Mouse (Mus musculus): ENCODE measurements around the gene Ctps. TPM values are rescaled to one million over a fixed set of nuclear protein-coding genes. Genes with fewer than 3 reads are reported as not detected.
A peak's percentile ranks its signal among the peaks of the same experiment; 100 is the strongest.

The Ctps gene
- polyA plus RNA-seq, 1 experiment, result 76.3 TPM

DNA sequence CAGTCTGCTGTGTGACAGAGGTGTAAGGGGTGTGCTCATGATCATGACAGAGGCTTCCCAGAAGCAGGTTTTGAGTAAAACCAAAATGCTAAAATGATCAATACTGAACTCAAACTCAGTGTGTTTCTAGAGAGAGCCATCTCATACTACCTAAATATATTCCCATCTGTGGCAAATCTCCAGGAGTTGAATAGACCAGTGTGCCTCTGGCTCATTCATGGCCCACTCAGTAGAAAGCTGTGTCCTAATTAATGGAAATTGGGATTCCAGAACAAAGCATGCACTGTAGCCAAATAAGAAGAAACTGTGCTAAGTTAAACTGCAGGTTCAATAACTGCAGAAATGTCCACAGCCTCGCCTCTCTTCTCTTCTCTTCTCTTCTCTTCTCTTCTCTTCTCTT lies 16.9 kb upstream of the Ctps start:
- TF ChIP-seq FOSL1 (IDR thresholded peaks at IDR 0.05; ENCODE audit: insufficient read depth, low read length, poor library complexity, severe bottlenecking) (no peak), CTCF (IDR thresholded peaks at IDR 0.05; ENCODE audit: control insufficient read depth, insufficient read depth, insufficient read length) (no peak), MYOG (IDR thresholded peaks at IDR 0.05; ENCODE audit: control insufficient read depth, extremely low read depth, insufficient read length) (no peak), USF1 (IDR thresholded peaks at IDR 0.05; ENCODE audit: low read depth) (no peak), MAX (IDR thresholded peaks at IDR 0.05) (no peak), CEBPB (IDR thresholded peaks at IDR 0.05; ENCODE audit: low read depth) (no peak), MYOD1 (IDR thresholded peaks at IDR 0.05; ENCODE audit: control insufficient read depth, insufficient read length, low read depth) (no peak)
- no peaks in the 10 kb centered on the region for H3K79me3 ChIP-seq (ENCODE audit: low read depth)

DNA sequence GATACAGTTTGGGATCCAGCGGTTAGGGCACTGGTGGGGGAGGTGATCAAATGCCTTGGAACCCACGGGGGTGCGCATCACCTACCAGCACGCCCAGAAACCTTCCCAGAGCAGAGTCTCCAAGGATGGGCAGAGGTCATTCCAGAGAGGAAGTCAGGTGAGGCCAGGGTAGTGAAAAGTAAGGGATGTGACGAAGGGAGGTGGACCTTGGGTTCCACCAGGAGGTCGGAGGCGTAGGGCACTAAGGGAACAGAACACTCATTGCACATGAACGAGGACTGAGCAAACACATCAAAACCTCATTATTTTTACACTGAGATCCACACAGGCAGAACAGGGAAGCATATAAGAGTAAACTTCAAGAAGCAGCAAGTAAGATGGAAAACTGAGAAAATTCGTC lies 11.6 kb upstream of the Ctps start:
- peaks cover 23% of the 10 kb centered on the region for H3K27me3 ChIP-seq (ENCODE audit: control insufficient read depth, insufficient read depth, insufficient read length)
- no peaks in the 10 kb centered on the region for H3K36me3 ChIP-seq (ENCODE audit: control insufficient read depth, insufficient read depth)
- TF ChIP-seq MYOG (IDR thresholded peaks at IDR 0.05; ENCODE audit: control insufficient read depth, extremely low read depth, insufficient read length) (no peak), CTCF (IDR thresholded peaks at IDR 0.05; ENCODE audit: control insufficient read depth, insufficient read depth, insufficient read length) (no peak), MYOD1 (IDR thresholded peaks at IDR 0.05; ENCODE audit: control insufficient read depth, insufficient read length, low read depth) (no peak), USF1 (IDR thresholded peaks at IDR 0.05; ENCODE audit: low read depth) (no peak), MAX (IDR thresholded peaks at IDR 0.05) (no peak)
- no peak overlapping the region for H3ac ChIP-seq (ENCODE audit: control insufficient read depth, insufficient read length, low read depth)
- H3K79me2 ChIP-seq (ENCODE audit: control insufficient read depth, insufficient read depth), result no peaks in the 10 kb centered on the region
- no peaks in the 10 kb centered on the region for H3K79me3 ChIP-seq (ENCODE audit: low read depth)
- no peak overlapping the region for H3K4me3 ChIP-seq (ENCODE audit: insufficient read depth, poor library complexity, severe bottlenecking)

More for the DNA sequence above, 16.9 kb upstream of the Ctps start:
- Histone ChIP-seq H3K27me3 (ENCODE audit: control insufficient read depth, insufficient read depth, insufficient read length) (peaks cover 40% of the 10 kb centered on the region), H3ac (ENCODE audit: control insufficient read depth, insufficient read length, low read depth) (no peak overlapping the region), H3K79me2 (ENCODE audit: control insufficient read depth, insufficient read depth) (no peaks in the 10 kb centered on the region), H3K36me3 (ENCODE audit: control insufficient read depth, insufficient read depth) (no peaks in the 10 kb centered on the region), H3K4me3 (ENCODE audit: insufficient read depth, poor library complexity, severe bottlenecking) (no peak overlapping the region)

DNA sequence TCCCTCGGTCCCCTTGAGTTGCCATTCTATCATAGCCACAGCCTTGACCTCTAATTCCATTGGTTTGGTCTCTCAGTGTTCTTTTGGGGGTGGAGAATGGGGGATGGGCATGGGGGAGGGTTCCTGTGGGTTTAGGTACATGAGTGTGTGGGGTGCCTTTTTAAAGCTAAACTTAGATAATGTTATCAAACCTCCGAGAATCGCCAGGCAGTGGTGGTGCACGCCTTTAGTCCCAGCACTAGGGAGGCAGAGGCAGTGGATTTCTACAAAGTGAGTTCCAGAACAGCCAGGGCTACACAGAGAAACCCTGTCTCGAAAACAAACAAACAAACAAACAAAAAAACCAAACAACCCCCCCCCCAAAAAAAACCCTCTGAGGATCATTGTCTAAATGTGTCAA lies 10.8 kb upstream of the Ctps start:
- H3K36me3 ChIP-seq (ENCODE audit: control insufficient read depth, insufficient read depth), result no peaks in the 10 kb centered on the region
- no peaks in the 10 kb centered on the region for H3K79me3 ChIP-seq (ENCODE audit: low read depth)
- H3ac ChIP-seq (ENCODE audit: control insufficient read depth, insufficient read length, low read depth), result no peak overlapping the region
- peaks cover 23% of the 10 kb centered on the region for H3K27me3 ChIP-seq (ENCODE audit: control insufficient read depth, insufficient read depth, insufficient read length)
- TF ChIP-seq CEBPB (IDR thresholded peaks at IDR 0.05; ENCODE audit: low read depth), result no peak
- no peak for TF ChIP-seq USF1 (IDR thresholded peaks at IDR 0.05; ENCODE audit: low read depth)
- H3K4me3 ChIP-seq (ENCODE audit: insufficient read depth, poor library complexity, severe bottlenecking), result no peak overlapping the region
- no peaks in the 10 kb centered on the region for H3K79me2 ChIP-seq (ENCODE audit: control insufficient read depth, insufficient read depth)

DNA sequence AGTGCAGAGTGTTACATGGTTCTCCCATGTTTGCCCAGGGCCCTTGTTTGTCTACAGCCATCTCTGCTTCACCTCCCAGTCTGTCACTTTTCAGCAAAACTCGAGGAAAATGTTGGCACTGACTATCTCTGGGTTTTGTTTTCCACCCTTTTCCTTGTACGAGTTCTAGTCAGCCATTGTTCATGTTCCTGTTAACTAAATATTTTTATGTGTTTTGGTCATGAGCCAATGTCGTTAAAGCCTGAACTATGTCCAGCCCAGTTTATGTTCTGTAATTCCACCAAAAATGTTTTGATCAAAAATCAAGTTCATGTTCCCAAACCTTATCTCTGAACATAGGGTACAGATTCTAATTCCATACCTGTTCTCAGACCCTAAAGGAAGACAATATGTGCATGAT lies 1.6 kb upstream of the Ctps start:
- Histone ChIP-seq H3K36me3 (ENCODE audit: control insufficient read depth, insufficient read depth) (peaks cover 10% of the 10 kb centered on the region), H3K79me2 (ENCODE audit: control insufficient read depth, insufficient read depth) (peaks cover 33% of the 10 kb centered on the region), H3K27me3 (ENCODE audit: control insufficient read depth, insufficient read depth, insufficient read length) (no peaks in the 10 kb centered on the region), H3ac (ENCODE audit: control insufficient read depth, insufficient read length, low read depth) (no peak overlapping the region), H3K4me3 (ENCODE audit: insufficient read depth, poor library complexity, severe bottlenecking) (no peak overlapping the region), H3K79me3 (ENCODE audit: low read depth) (peaks cover 30% of the 10 kb centered on the region)
- TF ChIP-seq MYOD1 (IDR thresholded peaks at IDR 0.05; ENCODE audit: control insufficient read depth, insufficient read length, low read depth), result no peak
- TF ChIP-seq MAX (IDR thresholded peaks at IDR 0.05), result no peak
- no peak for TF ChIP-seq CEBPB (IDR thresholded peaks at IDR 0.05; ENCODE audit: low read depth)
- TF ChIP-seq USF1 (IDR thresholded peaks at IDR 0.05; ENCODE audit: low read depth), result no peak
- TF ChIP-seq CTCF (IDR thresholded peaks at IDR 0.05; ENCODE audit: control insufficient read depth, insufficient read depth, insufficient read length), result no peak
- TF ChIP-seq FOSL1 (IDR thresholded peaks at IDR 0.05; ENCODE audit: insufficient read depth, low read length, poor library complexity, severe bottlenecking), result no peak
- TF ChIP-seq MYOG (IDR thresholded peaks at IDR 0.05; ENCODE audit: control insufficient read depth, extremely low read depth, insufficient read length), result no peak

DNA sequence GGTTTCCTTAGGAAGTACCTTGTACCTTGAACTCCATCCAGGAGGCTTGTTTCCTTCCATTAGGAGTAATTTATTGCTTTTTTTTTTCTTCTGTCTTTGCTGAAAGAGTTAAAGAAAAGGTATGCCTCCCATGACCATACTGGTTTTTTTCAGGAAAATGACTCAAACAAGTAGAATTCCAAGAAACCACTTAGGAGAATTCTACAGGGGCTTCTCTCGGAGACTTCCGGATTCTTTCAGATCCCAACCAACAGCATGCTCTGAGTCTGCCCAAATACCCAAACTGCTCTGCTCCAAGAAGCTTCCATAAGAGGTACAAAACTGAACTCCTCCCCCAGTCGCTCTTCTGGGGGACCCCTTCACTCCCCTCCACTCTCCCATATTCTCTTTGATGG lies 991 bp upstream of the Ctps start:
- Histone ChIP-seq H3K4me3 (ENCODE audit: insufficient read depth, poor library complexity, severe bottlenecking) (no peak overlapping the region), H3K79me3 (ENCODE audit: low read depth) (peaks cover 36% of the 10 kb centered on the region), H3K79me2 (ENCODE audit: control insufficient read depth, insufficient read depth) (peaks cover 39% of the 10 kb centered on the region), H3ac (ENCODE audit: control insufficient read depth, insufficient read length, low read depth) (no peak overlapping the region), H3K27me3 (ENCODE audit: control insufficient read depth, insufficient read depth, insufficient read length) (no peaks in the 10 kb centered on the region), H3K36me3 (ENCODE audit: control insufficient read depth, insufficient read depth) (peaks cover 16% of the 10 kb centered on the region)
- TF ChIP-seq MYOD1 (IDR thresholded peaks at IDR 0.05; ENCODE audit: control insufficient read depth, insufficient read length, low read depth) (no peak), MAX (IDR thresholded peaks at IDR 0.05) (peak; percentile 70), MYOG (IDR thresholded peaks at IDR 0.05; ENCODE audit: control insufficient read depth, extremely low read depth, insufficient read length) (no peak), FOSL1 (IDR thresholded peaks at IDR 0.05; ENCODE audit: insufficient read depth, low read length, poor library complexity, severe bottlenecking) (no peak), USF1 (IDR thresholded peaks at IDR 0.05; ENCODE audit: low read depth) (no peak), CTCF (IDR thresholded peaks at IDR 0.05; ENCODE audit: control insufficient read depth, insufficient read depth, insufficient read length) (no peak)

DNA sequence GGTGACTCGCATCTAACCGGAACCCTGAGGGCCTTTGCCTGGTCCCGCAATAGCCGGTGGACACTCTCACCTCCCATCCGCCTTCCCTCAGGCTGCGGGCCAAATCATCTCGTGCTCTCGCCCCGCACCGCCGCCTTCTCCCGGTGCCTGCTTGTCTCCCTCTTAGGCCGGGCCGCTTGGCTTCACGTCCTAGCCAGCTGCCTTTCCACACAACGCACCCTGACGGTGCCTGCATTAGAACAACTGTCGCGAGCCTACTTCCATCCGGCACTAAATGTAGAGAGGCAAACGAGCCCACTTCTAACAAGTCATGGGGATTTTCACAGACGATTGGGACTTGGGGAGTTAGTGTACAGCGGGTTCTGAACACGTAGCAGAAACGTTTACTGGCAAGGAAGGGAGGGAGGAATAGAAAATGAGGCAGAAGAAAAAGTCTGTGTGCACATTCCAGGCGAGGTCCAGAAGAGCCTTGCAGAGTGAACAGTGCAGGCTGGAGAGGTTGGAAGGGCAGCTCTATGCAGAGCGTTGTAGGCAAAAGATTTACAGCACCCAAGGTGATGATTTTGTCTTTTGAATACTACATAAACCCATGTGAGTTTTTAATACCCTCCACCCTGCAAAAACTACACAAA lies 478 bp upstream of the Ctps start:
- TF ChIP-seq MYOG (IDR thresholded peaks at IDR 0.05; ENCODE audit: control insufficient read depth, extremely low read depth, insufficient read length), result no peak
- TF ChIP-seq CEBPB (IDR thresholded peaks at IDR 0.05; ENCODE audit: low read depth), result no peak
- no peak for TF ChIP-seq CTCF (IDR thresholded peaks at IDR 0.05; ENCODE audit: control insufficient read depth, insufficient read depth, insufficient read length)
- TF ChIP-seq MAX (IDR thresholded peaks at IDR 0.05), result no peak
- TF ChIP-seq MYOD1 (IDR thresholded peaks at IDR 0.05; ENCODE audit: control insufficient read depth, insufficient read length, low read depth), result no peak
- TF ChIP-seq USF1 (IDR thresholded peaks at IDR 0.05; ENCODE audit: low read depth), result no peak
- no peak for TF ChIP-seq FOSL1 (IDR thresholded peaks at IDR 0.05; ENCODE audit: insufficient read depth, low read length, poor library complexity, severe bottlenecking)
- H3ac ChIP-seq (ENCODE audit: control insufficient read depth, insufficient read length, low read depth), result peak overlapping the region; percentile 77
- H3K79me3 ChIP-seq (ENCODE audit: low read depth), result peaks cover 41% of the 10 kb centered on the region
- peaks cover 44% of the 10 kb centered on the region for H3K79me2 ChIP-seq (ENCODE audit: control insufficient read depth, insufficient read depth)
- H3K36me3 ChIP-seq (ENCODE audit: control insufficient read depth, insufficient read depth), result peaks cover 21% of the 10 kb centered on the region
- H3K27me3 ChIP-seq (ENCODE audit: control insufficient read depth, insufficient read depth, insufficient read length), result no peaks in the 10 kb centered on the region
- peak overlapping the region; percentile 62 for H3K4me3 ChIP-seq (ENCODE audit: insufficient read depth, poor library complexity, severe bottlenecking)
